Mouse (Mus musculus): ENCODE results near the gene Arnt2.

The Arnt2 gene

GRCm38 (mm10) chr7:84227652-84228051 lies 182.3 kb downstream of the Arnt2 start:
- no peak for DNase-seq

GRCm38 (mm10) chr7:84226909-84227308 lies 183.1 kb downstream of the Arnt2 start:
- DNase-seq: no peak

- no peak for DNase-seq
These were observed 197.9 kb downstream of the Arnt2 start for GRCm38 (mm10) chr7:84212112-84212511.

- DNase-seq: no peak
These were observed 199.2 kb downstream of the Arnt2 start for GRCm38 (mm10) chr7:84210585-84211291.

GRCm38 (mm10) chr7:84203981-84204380 lies 206.0 kb downstream of the Arnt2 start:
- no peak for DNase-seq

- no peak for DNase-seq
These were observed 208.6 kb downstream of the Arnt2 start for GRCm38 (mm10) chr7:84201151-84202068.

GRCm38 (mm10) chr7:84197208-84197860 lies 212.6 kb downstream of the Arnt2 start:
- no peak for DNase-seq

Measured in thymus, postnatal 4 days (tissue).